Mouse (Mus musculus) heart, postnatal 36 days (tissue): ENCODE data around the gene Naxd. TPM values are rescaled to one million over a fixed set of nuclear protein-coding genes. Genes with fewer than 3 reads are reported as not detected.
A peak's percentile ranks its signal among the peaks of the same experiment; 100 is the strongest.
"Not testable (repeated sequence)": the region's sequence is repeated elsewhere in the genome, so short reads cannot be mapped to it uniquely, and the experiment has no call there.

Source experiments
- DNase-seq, 2 experiments: peaks; one replicate each; pipeline ENCODE4 v3.0.0; 2021 to 2022
- intact Hi-C: fragments of 180-260 bp; cut with DNase I; formaldehyde crosslinking; loops from one replicate; pipeline ENCODE4 v1.15.1; 2025
- total RNA-seq, 2 experiments: library from RNA; stranded (reverse); gene quantifications; 2 replicates each; pipeline ENCODE4 v1.2.3; 2021

Naxd gene
- total RNA-seq, 2 experiments from 2014 or later = 35.6 to 39.7 TPM

- no peak for DNase-seq
- intact Hi-C loops = no loop called here
Observed at GRCm38 (mm10) chr8:11470694-11471093, 26.6 kb upstream of the Naxd start.

- intact Hi-C loops = no loop called here
- no peak for DNase-seq
Observed at GRCm38 (mm10) chr8:11471309-11471708, 26.0 kb upstream of the Naxd start.

- intact Hi-C loops = no loop called here
- no peak for DNase-seq
Observed at GRCm38 (mm10) chr8:11473072-11473471, 24.2 kb upstream of the Naxd start.

GRCm38 (mm10) chr8:11475397-11475796 lies 21.9 kb upstream of the Naxd start:
- no peak for DNase-seq

GRCm38 (mm10) chr8:11475876-11476275 lies 21.4 kb upstream of the Naxd start:
- DNase-seq = no peak
- intact Hi-C loops = no loop called here

More at GRCm38 (mm10) chr8:11475397-11475796, 21.9 kb upstream of the Naxd start:
- intact Hi-C loops = no loop called here

GRCm38 (mm10) chr8:11476338-11477177 lies 20.7 kb upstream of the Naxd start:
- DNase-seq = peak; percentile 63 to 64
- intact Hi-C loops = no loop called here

- intact Hi-C loops = no loop called here
- no peak for DNase-seq
Observed at GRCm38 (mm10) chr8:11477178-11477553, 20.1 kb upstream of the Naxd start.

- peak; percentile 77 to 80 for DNase-seq
- intact Hi-C loops = no loop called here
Observed at GRCm38 (mm10) chr8:11477811-11478761, 19.2 kb upstream of the Naxd start, which contains the start of gene Rab20. Rab20 (minus strand) TSS chr8:11478710.

- intact Hi-C loops = no loop called here
- no peak for DNase-seq
Observed at GRCm38 (mm10) chr8:11478807-11479527, 18.3 kb upstream of the Naxd start.

- intact Hi-C loops = no loop called here
- DNase-seq = no peak
Observed at GRCm38 (mm10) chr8:11479591-11479990, 17.7 kb upstream of the Naxd start.

GRCm38 (mm10) chr8:11481876-11482275 lies 15.4 kb upstream of the Naxd start:
- intact Hi-C loops = no loop called here
- DNase-seq = no peak

- no peak for DNase-seq
- intact Hi-C loops = no loop called here
Observed at GRCm38 (mm10) chr8:11482537-11482936, 14.8 kb upstream of the Naxd start.

- peak; percentile 80 to 83 for DNase-seq
- intact Hi-C loops = loop anchor here (1.0 to 5.0 kb wide), 5 partner anchors 17 to 234 kb away; no protein-coding TSS in a partner anchor
Observed at GRCm38 (mm10) chr8:11486142-11486541, 11.2 kb upstream of the Naxd start.

GRCm38 (mm10) chr8:11487229-11487628 lies 10.1 kb upstream of the Naxd start:
- DNase-seq = no peak
- intact Hi-C loops = loop anchor here (2.0 to 5.0 kb wide), 3 partner anchors 56 to 235 kb away; no protein-coding TSS in a partner anchor

GRCm38 (mm10) chr8:11492340-11492739 lies 5.0 kb upstream of the Naxd start:
- DNase-seq, intact Hi-C loops: not testable (repeated sequence)

- intact Hi-C loops = no loop called here
- no peak for DNase-seq
Observed at GRCm38 (mm10) chr8:11498281-11498680, 975 bp downstream of the Naxd start.

- intact Hi-C loops = no loop called here
- DNase-seq = no peak
Observed at GRCm38 (mm10) chr8:11498786-11499485, 1.6 kb downstream of the Naxd start.

GRCm38 (mm10) chr8:11503476-11504232 lies 6.3 kb downstream of the Naxd start:
- intact Hi-C loops = no loop called here

GRCm38 (mm10) chr8:11506074-11506473 lies 8.8 kb downstream of the Naxd start:
- intact Hi-C loops = loop anchor here (2.0 kb wide), 2 partner anchors 97 to 195 kb away; partner anchors contain the start of gene 1700016D06Rik
- DNase-seq = no peak

More at GRCm38 (mm10) chr8:11503476-11504232, 6.3 kb downstream of the Naxd start:
- no peak for DNase-seq
